Mouse (Mus musculus) small intestine, adult 2 months (tissue): Measurements from ENCODE around the gene Cemip.

Experiments
- CTCF ChIP-seq: fragments of 200-500 bp; IDR thresholded peaks from 2 replicates; pipeline ENCODE4 v1.5.1; 2012; ENCODE audit warnings: low read depth, mild to moderate bottlenecking, control low read depth, inconsistent platforms, low read length, moderate library complexity, mixed read lengths; ENCODE audit not compliant: insufficient replicate concordance, insufficient read length; ENCODE audit errors: extremely low read depth
- POLR2A ChIP-seq: fragments of 200-500 bp; IDR thresholded peaks from 2 replicates; pipeline ENCODE4 v1.6.1; 2012; ENCODE audit warnings: low read depth, mild to moderate bottlenecking, control low read depth, inconsistent platforms, low read length, moderate library complexity

DNA sequence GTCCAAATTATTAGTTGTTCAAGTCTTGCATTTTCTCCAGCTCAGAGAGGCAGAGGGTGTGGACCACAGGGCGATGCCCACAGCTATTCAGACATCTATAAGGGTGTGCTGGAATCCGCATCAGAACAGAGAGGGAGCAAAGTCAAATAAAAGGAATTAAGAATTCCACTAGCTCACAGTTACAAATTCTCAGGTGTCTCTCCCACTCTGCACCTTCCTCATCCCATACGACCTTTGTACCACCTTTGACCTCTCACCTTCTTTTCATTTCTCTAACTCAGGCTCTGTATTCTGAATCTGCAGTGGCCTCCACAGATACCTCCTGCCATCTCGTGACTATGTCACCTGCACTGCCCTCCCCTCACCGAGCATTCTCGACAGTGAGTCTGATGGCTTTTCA is 62.8 kb downstream of the Cemip start:
- TF ChIP-seq POLR2A (no peak), CTCF (no peak)
